Mouse (Mus musculus): ENCODE data around the gene Aldh1l1. TPM values are rescaled to one million over a fixed set of nuclear protein-coding genes. Genes with fewer than 3 reads are reported as not detected.

Gene Aldh1l1
- polyA plus RNA-seq, 1 experiment, result 5.8 TPM

DNA sequence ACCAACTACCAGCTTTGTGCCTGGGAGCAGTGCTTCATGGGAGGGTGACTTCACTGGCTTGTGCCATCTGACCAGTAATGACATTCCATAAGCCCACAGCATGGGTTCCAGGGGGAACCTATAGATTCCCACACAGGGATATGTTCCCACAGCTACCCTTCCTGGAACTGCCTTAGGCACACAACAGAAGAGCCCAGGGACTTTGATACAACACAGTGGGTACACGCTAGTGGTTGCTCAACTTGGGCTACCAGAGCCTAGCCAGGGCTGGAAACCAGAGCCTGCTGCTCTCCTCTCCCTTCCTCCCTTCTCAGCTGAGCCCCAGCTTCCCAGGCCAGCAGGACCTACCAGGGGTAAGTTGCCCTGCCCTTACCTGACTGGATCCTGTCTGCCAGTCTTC is 54.3 kb downstream of the Aldh1l1 start:
- H3K4me1 ChIP-seq (ENCODE audit: control insufficient read depth, insufficient read depth, low read length), result no peaks in the 10 kb centered on the region
- H3K9me3 ChIP-seq (replicated peaks; ENCODE audit: control insufficient read depth, insufficient read depth, low read length, poor library complexity, severe bottlenecking), result no peaks in the 10 kb centered on the region
- no peak overlapping the region for H3K4me3 ChIP-seq (ENCODE audit: low read depth, low read length)
- TF ChIP-seq CTCF (IDR thresholded peaks at IDR 0.05; ENCODE audit: low read depth, low read length) (no peak), EP300 (IDR thresholded peaks at IDR 0.05; ENCODE audit: insufficient read depth, low read depth, low read length) (no peak), POLR2A (IDR thresholded peaks at IDR 0.05; ENCODE audit: insufficient read depth, low read length) (no peak)
- no peaks in the 10 kb centered on the region for H3K27me3 ChIP-seq (ENCODE audit: control insufficient read depth, insufficient read depth, low read length, poor library complexity, severe bottlenecking)
- H3K27ac ChIP-seq (ENCODE audit: insufficient read depth, low read length), result no peak overlapping the region
- no peaks in the 10 kb centered on the region for H3K36me3 ChIP-seq (ENCODE audit: control insufficient read depth, insufficient read depth, low read length, poor library complexity, severe bottlenecking)
- H3K9ac ChIP-seq (ENCODE audit: low read depth, poor library complexity, severe bottlenecking), result no peak overlapping the region

DNA sequence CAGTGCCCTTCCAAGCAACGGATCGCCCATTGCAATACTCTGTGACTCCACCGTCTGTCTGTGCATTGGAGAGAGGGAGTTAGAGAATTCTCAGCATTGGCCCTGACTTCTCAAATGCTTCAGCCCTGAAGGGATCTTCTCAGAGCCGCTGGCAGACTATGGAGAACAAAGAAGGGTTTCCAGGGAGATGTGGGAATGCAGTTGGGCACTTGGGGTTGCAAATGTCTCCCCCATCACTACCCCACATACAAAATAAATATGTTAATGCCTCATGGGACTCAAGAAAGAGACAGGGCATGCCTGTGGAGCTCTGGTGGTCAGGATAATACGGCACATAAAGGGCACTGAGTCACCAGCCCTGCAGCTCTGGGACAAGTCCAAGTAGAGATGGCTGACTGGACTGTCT is 55.1 kb downstream of the Aldh1l1 start:
- H3K36me3 ChIP-seq (ENCODE audit: control insufficient read depth, insufficient read depth, low read length, poor library complexity, severe bottlenecking), result no peaks in the 10 kb centered on the region
- H3K27me3 ChIP-seq (ENCODE audit: control insufficient read depth, insufficient read depth, low read length, poor library complexity, severe bottlenecking), result no peaks in the 10 kb centered on the region
- no peak overlapping the region for H3K4me3 ChIP-seq (ENCODE audit: low read depth, low read length)
- H3K27ac ChIP-seq (ENCODE audit: insufficient read depth, low read length), result no peak overlapping the region
- no peaks in the 10 kb centered on the region for H3K9me3 ChIP-seq (replicated peaks; ENCODE audit: control insufficient read depth, insufficient read depth, low read length, poor library complexity, severe bottlenecking)
- H3K4me1 ChIP-seq (ENCODE audit: control insufficient read depth, insufficient read depth, low read length), result peaks cover 1% of the 10 kb centered on the region
- TF ChIP-seq CTCF (IDR thresholded peaks at IDR 0.05; ENCODE audit: low read depth, low read length) (no peak), POLR2A (IDR thresholded peaks at IDR 0.05; ENCODE audit: insufficient read depth, low read length) (no peak), EP300 (IDR thresholded peaks at IDR 0.05; ENCODE audit: insufficient read depth, low read depth, low read length) (no peak)
- H3K9ac ChIP-seq (ENCODE audit: low read depth, poor library complexity, severe bottlenecking), result no peak overlapping the region

DNA sequence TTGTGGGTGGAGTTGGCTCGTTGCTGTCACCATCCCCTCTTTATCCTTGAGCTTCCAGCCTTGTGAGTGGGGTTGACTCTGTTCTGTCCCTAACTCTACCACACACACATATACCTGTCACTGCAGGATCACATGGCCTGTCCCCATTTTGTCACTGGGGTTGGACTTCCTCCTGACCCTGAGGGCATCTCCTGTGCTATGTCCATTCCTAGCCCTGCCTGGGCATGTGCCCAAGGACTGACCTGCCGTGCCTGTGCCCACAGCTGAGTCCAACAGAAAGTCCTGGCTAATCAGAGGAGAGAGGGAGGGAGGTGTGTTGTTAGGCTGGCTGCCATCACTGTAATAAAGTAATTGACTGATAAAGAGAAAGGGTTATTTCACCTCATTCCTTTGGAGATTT is 58.2 kb downstream of the Aldh1l1 start:
- no peaks in the 10 kb centered on the region for H3K36me3 ChIP-seq (ENCODE audit: control insufficient read depth, insufficient read depth, low read length, poor library complexity, severe bottlenecking)
- H3K4me1 ChIP-seq (ENCODE audit: control insufficient read depth, insufficient read depth, low read length), result peaks cover 3% of the 10 kb centered on the region
- no peaks in the 10 kb centered on the region for H3K27me3 ChIP-seq (ENCODE audit: control insufficient read depth, insufficient read depth, low read length, poor library complexity, severe bottlenecking)
- no peak overlapping the region for H3K27ac ChIP-seq (ENCODE audit: insufficient read depth, low read length)
- TF ChIP-seq POLR2A (IDR thresholded peaks at IDR 0.05; ENCODE audit: insufficient read depth, low read length), result no peak
- no peak for TF ChIP-seq EP300 (IDR thresholded peaks at IDR 0.05; ENCODE audit: insufficient read depth, low read depth, low read length)
- no peak for TF ChIP-seq CTCF (IDR thresholded peaks at IDR 0.05; ENCODE audit: low read depth, low read length)
- no peak overlapping the region for H3K9ac ChIP-seq (ENCODE audit: low read depth, poor library complexity, severe bottlenecking)
- no peak overlapping the region for H3K4me3 ChIP-seq (ENCODE audit: low read depth, low read length)
- no peaks in the 10 kb centered on the region for H3K9me3 ChIP-seq (replicated peaks; ENCODE audit: control insufficient read depth, insufficient read depth, low read length, poor library complexity, severe bottlenecking)

DNA sequence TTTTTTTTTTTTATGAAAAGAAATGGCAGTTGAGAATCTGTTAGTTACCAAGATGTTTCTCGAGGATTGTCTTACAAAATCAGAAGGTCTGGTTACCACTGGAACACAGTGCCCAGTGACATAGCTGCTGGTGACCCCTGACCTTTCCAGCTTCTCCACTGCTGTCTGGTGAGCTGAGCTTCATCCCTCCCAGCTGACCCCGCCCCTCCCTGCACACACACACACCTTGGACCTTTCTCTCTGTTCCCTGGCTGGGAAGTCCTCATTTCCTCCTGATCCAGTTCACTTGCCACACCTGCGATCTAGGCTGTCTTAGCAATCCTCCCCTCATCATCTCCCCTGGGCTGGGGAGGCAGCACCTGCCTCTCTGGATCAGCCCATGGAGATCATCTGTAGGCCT is 60.0 kb downstream of the Aldh1l1 start:
- no peaks in the 10 kb centered on the region for H3K9me3 ChIP-seq (replicated peaks; ENCODE audit: control insufficient read depth, insufficient read depth, low read length, poor library complexity, severe bottlenecking)
- no peak overlapping the region for H3K4me3 ChIP-seq (ENCODE audit: low read depth, low read length)
- no peaks in the 10 kb centered on the region for H3K36me3 ChIP-seq (ENCODE audit: control insufficient read depth, insufficient read depth, low read length, poor library complexity, severe bottlenecking)
- no peak overlapping the region for H3K9ac ChIP-seq (ENCODE audit: low read depth, poor library complexity, severe bottlenecking)
- H3K27ac ChIP-seq (ENCODE audit: insufficient read depth, low read length), result no peak overlapping the region
- TF ChIP-seq EP300 (IDR thresholded peaks at IDR 0.05; ENCODE audit: insufficient read depth, low read depth, low read length) (no peak), POLR2A (IDR thresholded peaks at IDR 0.05; ENCODE audit: insufficient read depth, low read length) (no peak), CTCF (IDR thresholded peaks at IDR 0.05; ENCODE audit: low read depth, low read length) (no peak)
- H3K27me3 ChIP-seq (ENCODE audit: control insufficient read depth, insufficient read depth, low read length, poor library complexity, severe bottlenecking), result no peaks in the 10 kb centered on the region
- peaks cover 3% of the 10 kb centered on the region for H3K4me1 ChIP-seq (ENCODE audit: control insufficient read depth, insufficient read depth, low read length)

DNA sequence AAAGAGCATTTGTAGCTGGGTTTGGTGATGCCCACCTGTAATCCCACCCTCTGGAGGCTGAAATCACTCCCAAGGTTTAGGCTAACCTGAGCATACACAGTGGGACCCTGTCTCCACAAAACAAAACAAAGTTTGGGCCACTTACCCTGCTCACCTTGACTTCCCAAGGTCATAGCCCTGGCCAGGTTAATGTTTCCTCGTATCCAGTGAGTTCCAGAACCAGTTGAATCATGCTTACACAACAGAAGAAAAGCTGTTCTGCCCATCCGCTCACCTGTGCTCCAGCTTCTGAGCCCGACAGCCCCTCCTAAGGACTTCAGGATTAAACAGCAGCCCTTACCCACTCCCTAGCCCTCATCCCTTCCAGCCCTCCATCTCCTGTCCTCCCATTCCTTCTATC is 60.8 kb downstream of the Aldh1l1 start:
- H3K36me3 ChIP-seq (ENCODE audit: control insufficient read depth, insufficient read depth, low read length, poor library complexity, severe bottlenecking), result no peaks in the 10 kb centered on the region
- peaks cover 5% of the 10 kb centered on the region for H3K4me1 ChIP-seq (ENCODE audit: control insufficient read depth, insufficient read depth, low read length)
- H3K9ac ChIP-seq (ENCODE audit: low read depth, poor library complexity, severe bottlenecking), result no peak overlapping the region
- no peak overlapping the region for H3K27ac ChIP-seq (ENCODE audit: insufficient read depth, low read length)
- H3K9me3 ChIP-seq (replicated peaks; ENCODE audit: control insufficient read depth, insufficient read depth, low read length, poor library complexity, severe bottlenecking), result no peaks in the 10 kb centered on the region
- no peak for TF ChIP-seq EP300 (IDR thresholded peaks at IDR 0.05; ENCODE audit: insufficient read depth, low read depth, low read length)
- TF ChIP-seq POLR2A (IDR thresholded peaks at IDR 0.05; ENCODE audit: insufficient read depth, low read length), result no peak
- no peak for TF ChIP-seq CTCF (IDR thresholded peaks at IDR 0.05; ENCODE audit: low read depth, low read length)
- no peak overlapping the region for H3K4me3 ChIP-seq (ENCODE audit: low read depth, low read length)
- H3K27me3 ChIP-seq (ENCODE audit: control insufficient read depth, insufficient read depth, low read length, poor library complexity, severe bottlenecking), result no peaks in the 10 kb centered on the region

DNA sequence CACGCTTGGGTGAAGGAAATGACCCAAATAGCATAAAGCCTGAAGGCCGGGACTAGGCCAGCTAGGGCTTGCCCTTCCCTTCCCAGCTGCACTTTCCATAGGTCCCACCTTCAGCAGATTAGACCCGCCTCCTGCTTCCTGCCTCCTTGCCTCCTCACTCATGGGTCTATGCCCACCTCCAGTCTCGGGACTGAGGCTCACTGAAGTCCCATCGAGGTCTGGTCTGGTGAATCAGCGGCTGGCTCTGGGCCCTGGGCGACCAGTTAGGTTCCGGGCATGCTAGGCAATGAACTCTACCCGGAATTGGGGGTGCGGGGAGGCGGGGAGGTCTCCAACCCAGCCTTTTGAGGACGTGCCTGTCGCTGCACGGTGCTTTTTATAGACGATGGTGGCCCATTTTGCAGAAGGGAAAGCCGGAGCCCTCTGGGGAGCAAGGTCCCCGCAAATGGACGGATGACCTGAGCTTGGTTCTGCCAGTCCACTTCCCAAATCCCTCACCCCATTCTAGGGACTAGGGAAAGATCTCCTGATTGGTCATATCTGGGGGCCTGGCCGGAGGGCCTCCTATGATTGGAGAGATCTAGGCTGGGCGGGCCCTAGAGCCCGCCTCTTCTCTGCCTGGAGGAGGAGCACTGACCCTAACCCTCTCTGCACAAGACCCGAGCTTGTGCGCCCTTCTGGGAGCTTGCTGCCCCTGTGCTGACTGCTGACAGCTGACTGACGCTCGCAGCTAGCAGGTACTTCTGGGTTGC is 64.1 kb downstream of the Aldh1l1 start:
- peak overlapping the region; percentile 60 for H3K4me3 ChIP-seq (ENCODE audit: low read depth, low read length)
- H3K9me3 ChIP-seq (replicated peaks; ENCODE audit: control insufficient read depth, insufficient read depth, low read length, poor library complexity, severe bottlenecking), result no peaks in the 10 kb centered on the region
- no peaks in the 10 kb centered on the region for H3K27me3 ChIP-seq (ENCODE audit: control insufficient read depth, insufficient read depth, low read length, poor library complexity, severe bottlenecking)
- H3K9ac ChIP-seq (ENCODE audit: low read depth, poor library complexity, severe bottlenecking), result no peak overlapping the region
- H3K4me1 ChIP-seq (ENCODE audit: control insufficient read depth, insufficient read depth, low read length), result peaks cover 5% of the 10 kb centered on the region
- H3K27ac ChIP-seq (ENCODE audit: insufficient read depth, low read length), result no peak overlapping the region
- TF ChIP-seq EP300 (IDR thresholded peaks at IDR 0.05; ENCODE audit: insufficient read depth, low read depth, low read length) (no peak), POLR2A (IDR thresholded peaks at IDR 0.05; ENCODE audit: insufficient read depth, low read length) (peak; percentile 16), CTCF (IDR thresholded peaks at IDR 0.05; ENCODE audit: low read depth, low read length) (no peak)
- no peaks in the 10 kb centered on the region for H3K36me3 ChIP-seq (ENCODE audit: control insufficient read depth, insufficient read depth, low read length, poor library complexity, severe bottlenecking)
